Mouse (Mus musculus): ENCODE measurements around the gene Golph3. TPM values are rescaled to one million over a fixed set of nuclear protein-coding genes. Genes with fewer than 3 reads are reported as not detected.
A peak's percentile ranks its signal among the peaks of the same experiment; 100 is the strongest.

Gene Golph3
- total and polyA plus RNA-seq, 2 experiments from 2014 or later = 55.3 to 135 TPM

DNA sequence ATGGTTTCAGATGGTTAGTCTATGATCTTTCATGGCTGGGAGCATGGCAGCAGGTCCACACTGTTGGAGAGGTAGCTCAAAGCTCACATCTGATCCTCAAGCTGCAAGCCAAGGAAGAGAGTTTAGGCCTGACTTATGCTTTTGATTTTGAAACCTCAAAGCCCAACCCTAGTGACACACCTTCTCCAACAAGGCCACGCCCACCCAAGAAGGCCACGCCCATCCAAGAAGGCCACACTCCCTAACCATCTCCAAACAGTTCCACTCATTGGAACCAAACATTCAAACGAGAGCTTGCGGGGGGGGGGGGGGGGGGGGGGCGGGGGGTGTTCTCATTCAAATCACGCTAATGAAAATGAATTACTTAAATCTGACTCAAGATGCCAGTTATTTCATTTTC lies 19.5 kb upstream of the Golph3 start:
- 76% methylated on average over 4 of the region's 6 CpGs for WGBS
- no peak for TF ChIP-seq EP300 (IDR thresholded peaks at IDR 0.05; ENCODE audit: low read depth)
- TF ChIP-seq CTCF (IDR thresholded peaks at IDR 0.05; ENCODE audit: low read depth) = no peak

DNA sequence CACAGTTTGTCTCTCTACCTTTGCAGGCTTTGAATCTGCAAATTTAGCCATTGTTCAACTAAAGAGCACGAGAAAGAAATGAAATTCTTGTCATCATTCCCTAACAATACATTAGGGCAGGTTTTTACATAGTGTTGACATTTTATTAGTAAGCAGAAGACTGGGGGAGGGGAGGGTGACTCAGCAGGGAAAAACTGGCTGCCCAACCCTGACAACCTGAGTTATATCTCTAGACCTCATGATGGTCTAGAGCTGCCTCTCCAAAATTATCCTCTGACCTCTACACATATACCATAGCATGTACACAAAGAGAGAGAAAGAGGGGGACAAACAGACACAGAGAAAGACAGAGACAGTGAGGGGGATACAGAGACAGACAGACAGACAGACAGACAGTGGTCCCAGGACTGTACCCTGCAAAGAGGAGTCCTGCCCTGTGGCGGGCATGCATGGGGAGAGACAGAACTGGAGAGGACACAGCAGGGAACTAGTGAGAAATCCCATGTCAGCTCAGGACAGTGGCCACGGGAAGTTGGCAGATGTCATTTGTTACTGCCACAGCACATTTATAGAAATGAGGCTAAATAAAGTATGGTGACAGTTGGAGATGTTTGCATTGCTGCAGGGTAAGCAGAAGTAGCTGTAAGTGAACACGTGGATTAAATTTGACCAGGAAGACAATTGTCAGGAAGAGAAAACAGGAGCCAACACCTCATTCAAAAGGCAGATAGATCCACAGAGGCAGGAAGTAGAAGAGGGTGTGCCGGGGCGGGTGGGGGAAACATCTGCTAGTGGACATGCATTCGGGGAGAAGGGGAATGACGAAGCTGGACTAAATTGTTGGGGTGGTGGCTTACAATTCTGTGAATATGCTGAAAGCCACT lies 14.8 kb upstream of the Golph3 start:
- no peak for ATAC-seq (ENCODE audit: insufficient read depth, low read depth)
- DNase-seq (ENCODE audit: low spot score) = peak; percentile 25
- WGBS = 34% methylated on average over 8 of the region's 8 CpGs
- no peak overlapping the region for H3K9ac ChIP-seq (replicated peaks; ENCODE audit: low read depth, low read length)
- no peak for TF ChIP-seq CTCF (IDR thresholded peaks at IDR 0.05; ENCODE audit: low read depth)
- TF ChIP-seq EP300 (IDR thresholded peaks at IDR 0.05; ENCODE audit: low read depth) = no peak
- no peak overlapping the region for H3K4me2 ChIP-seq (ENCODE audit: low read depth, low read length)
- H3K27ac ChIP-seq (ENCODE audit: low read depth) = peak overlapping the region; percentile 34; the same call in 1 of the 2 replicates
- peaks cover 8% of the 10 kb centered on the region; the same call in 1 of the 2 replicates for H3K4me1 ChIP-seq (ENCODE audit: control insufficient read depth, insufficient read depth)
- H3K9me3 ChIP-seq (replicated peaks; ENCODE audit: control insufficient read depth, low read length) = no peaks in the 10 kb centered on the region
- no peaks in the 10 kb centered on the region for H3K27me3 ChIP-seq (ENCODE audit: control insufficient read depth, insufficient read depth, low read length)
- no peak overlapping the region for H3K4me3 ChIP-seq (ENCODE audit: low read depth, low read length)
- no peaks in the 10 kb centered on the region for H3K36me3 ChIP-seq (replicated peaks; ENCODE audit: control insufficient read depth, insufficient read depth, low read length)

More for the DNA sequence above, 19.5 kb upstream of the Golph3 start:
- no peak overlapping the region for H3K9ac ChIP-seq (replicated peaks; ENCODE audit: low read depth, low read length)
- no peak overlapping the region for H3K4me3 ChIP-seq (ENCODE audit: low read depth, low read length)
- H3K27ac ChIP-seq (ENCODE audit: low read depth) = no peak overlapping the region
- DNase-seq (ENCODE audit: low spot score) (no peak), ATAC-seq (ENCODE audit: insufficient read depth, low read depth) (no peak)
- H3K4me2 ChIP-seq (ENCODE audit: low read depth, low read length) = no peak overlapping the region
- H3K27me3 ChIP-seq (ENCODE audit: control insufficient read depth, insufficient read depth, low read length) = no peaks in the 10 kb centered on the region
- no peaks in the 10 kb centered on the region for H3K36me3 ChIP-seq (replicated peaks; ENCODE audit: control insufficient read depth, insufficient read depth, low read length)
- no peaks in the 10 kb centered on the region for H3K9me3 ChIP-seq (replicated peaks; ENCODE audit: control insufficient read depth, low read length)
- peaks cover 7% of the 10 kb centered on the region; the same call in 1 of the 2 replicates for H3K4me1 ChIP-seq (ENCODE audit: control insufficient read depth, insufficient read depth)

DNA sequence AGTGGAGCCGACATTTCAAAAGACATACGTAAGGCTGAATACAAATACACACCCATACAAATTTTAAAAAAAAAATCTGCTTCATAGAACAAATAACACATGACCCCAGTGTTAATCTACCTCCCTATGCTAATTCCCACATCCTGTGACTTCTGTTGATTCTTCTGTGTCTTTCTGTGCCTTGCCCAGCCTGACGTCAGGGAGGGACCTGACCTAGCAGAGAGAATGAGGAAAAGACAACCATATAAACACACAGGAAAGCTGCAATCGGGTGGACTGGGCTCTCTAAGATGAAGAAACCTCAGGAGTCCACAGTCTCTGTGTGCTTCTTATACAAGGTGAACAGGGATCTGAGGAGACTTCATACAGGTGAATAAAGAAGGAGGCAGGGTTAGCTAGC lies 14.1 kb upstream of the Golph3 start:
- H3K36me3 ChIP-seq (replicated peaks; ENCODE audit: control insufficient read depth, insufficient read depth, low read length) = no peaks in the 10 kb centered on the region
- H3K4me3 ChIP-seq (ENCODE audit: low read depth, low read length) = no peak overlapping the region
- no peaks in the 10 kb centered on the region for H3K27me3 ChIP-seq (ENCODE audit: control insufficient read depth, insufficient read depth, low read length)
- H3K4me1 ChIP-seq (ENCODE audit: control insufficient read depth, insufficient read depth) = peaks cover 8% of the 10 kb centered on the region; the same call in 1 of the 2 replicates
- no peaks in the 10 kb centered on the region for H3K9me3 ChIP-seq (replicated peaks; ENCODE audit: control insufficient read depth, low read length)
- H3K27ac ChIP-seq (ENCODE audit: low read depth) = 0 out of 2 replicates have a peak overlapping the region, but pooled peaks have one; percentile 4
- no peak overlapping the region for H3K4me2 ChIP-seq (ENCODE audit: low read depth, low read length)
- WGBS = 55% methylated on average over 4 of the region's 4 CpGs
- DNase-seq (ENCODE audit: low spot score) = no peak
- no peak for TF ChIP-seq EP300 (IDR thresholded peaks at IDR 0.05; ENCODE audit: low read depth)
- TF ChIP-seq CTCF (IDR thresholded peaks at IDR 0.05; ENCODE audit: low read depth) = no peak
- H3K9ac ChIP-seq (replicated peaks; ENCODE audit: low read depth, low read length) = no peak overlapping the region
- ATAC-seq (ENCODE audit: insufficient read depth, low read depth) = no peak

GRCm38 (mm10) chr15:12308539-12308938 lies 12.7 kb upstream of the Golph3 start:
- no peaks in the 10 kb centered on the region for H3K9me3 ChIP-seq (replicated peaks; ENCODE audit: control insufficient read depth, low read length)
- peaks cover 8% of the 10 kb centered on the region; the same call in 1 of the 2 replicates for H3K4me1 ChIP-seq (ENCODE audit: control insufficient read depth, insufficient read depth)
- DNase-seq (ENCODE audit: low spot score) (no peak), ATAC-seq (ENCODE audit: insufficient read depth, low read depth) (no peak)
- H3K27ac ChIP-seq (ENCODE audit: low read depth) = no peak overlapping the region
- H3K9ac ChIP-seq (replicated peaks; ENCODE audit: low read depth, low read length) = no peak overlapping the region
- no peaks in the 10 kb centered on the region for H3K36me3 ChIP-seq (replicated peaks; ENCODE audit: control insufficient read depth, insufficient read depth, low read length)
- TF ChIP-seq EP300 (IDR thresholded peaks at IDR 0.05; ENCODE audit: low read depth) (no peak), CTCF (IDR thresholded peaks at IDR 0.05; ENCODE audit: low read depth) (no peak)
- no peak overlapping the region for H3K4me3 ChIP-seq (ENCODE audit: low read depth, low read length)
- WGBS = 94% methylated on average over 5 of the region's 5 CpGs
- no peaks in the 10 kb centered on the region for H3K27me3 ChIP-seq (ENCODE audit: control insufficient read depth, insufficient read depth, low read length)
- H3K4me2 ChIP-seq (ENCODE audit: low read depth, low read length) = no peak overlapping the region

DNA sequence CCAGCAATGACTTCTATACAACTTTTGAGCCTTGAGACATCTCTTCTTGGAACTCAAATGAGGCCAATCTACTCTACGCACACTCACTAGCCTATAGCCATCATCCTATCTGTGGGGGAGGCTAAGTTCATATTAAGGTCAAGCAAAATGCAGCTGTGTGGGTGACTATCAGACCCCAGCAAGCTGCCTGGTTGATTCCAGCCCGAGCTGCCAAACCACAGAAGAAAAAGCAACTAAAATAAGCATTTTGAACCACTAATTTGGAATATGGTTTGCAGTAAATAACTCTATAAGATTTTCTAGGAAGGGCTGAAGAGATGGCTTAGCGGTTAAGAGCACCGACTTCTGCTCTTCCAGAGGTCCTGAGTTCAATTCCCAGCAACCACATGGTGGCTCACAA lies 10.6 kb upstream of the Golph3 start:
- DNase-seq (ENCODE audit: low spot score) (no peak), ATAC-seq (ENCODE audit: insufficient read depth, low read depth) (no peak)
- TF ChIP-seq CTCF (IDR thresholded peaks at IDR 0.05; ENCODE audit: low read depth) (no peak), EP300 (IDR thresholded peaks at IDR 0.05; ENCODE audit: low read depth) (no peak)
- Histone ChIP-seq H3K4me3 (ENCODE audit: low read depth, low read length) (no peak overlapping the region), H3K27me3 (ENCODE audit: control insufficient read depth, insufficient read depth, low read length) (no peaks in the 10 kb centered on the region), H3K36me3 (replicated peaks; ENCODE audit: control insufficient read depth, insufficient read depth, low read length) (no peaks in the 10 kb centered on the region), H3K4me1 (ENCODE audit: control insufficient read depth, insufficient read depth) (peaks cover 8% of the 10 kb centered on the region; the same call in 1 of the 2 replicates), H3K9ac (replicated peaks; ENCODE audit: low read depth, low read length) (no peak overlapping the region), H3K9me3 (replicated peaks; ENCODE audit: control insufficient read depth, low read length) (no peaks in the 10 kb centered on the region), H3K27ac (ENCODE audit: low read depth) (no peak overlapping the region), H3K4me2 (ENCODE audit: low read depth, low read length) (no peak overlapping the region)
- 75% methylated on average over 4 of the region's 4 CpGs for WGBS

Data from heart, postnatal 0 days (tissue).